Mouse (Mus musculus): ENCODE measurements around the gene Prkn. TPM values are rescaled to one million over a fixed set of nuclear protein-coding genes. Genes with fewer than 3 reads are reported as not detected.

Gene Prkn
- polyA plus RNA-seq, 1 experiment: not detected

DNA sequence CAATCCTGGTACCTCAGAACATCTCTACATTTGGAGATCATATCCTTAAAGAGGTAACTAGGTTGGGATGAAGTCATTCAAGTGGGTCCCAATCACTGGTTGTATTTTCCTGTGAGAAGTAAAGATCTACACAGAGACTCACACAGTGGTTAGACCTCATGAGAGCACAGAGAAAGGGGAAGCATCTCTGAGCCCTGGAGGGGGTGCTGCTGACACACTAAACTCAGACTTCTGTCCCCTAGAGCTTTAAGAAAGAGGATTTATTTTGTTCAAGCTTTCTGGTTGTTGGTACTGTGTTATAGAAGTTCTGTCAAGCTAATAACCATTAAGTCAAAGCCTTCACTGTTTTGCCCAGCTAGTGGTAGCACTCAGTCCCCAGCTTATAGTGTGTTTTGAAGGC is 1259.2 kb downstream of the Prkn start:
- no peaks in the 10 kb centered on the region for H3K79me2 ChIP-seq (ENCODE audit: control insufficient read depth, insufficient read depth)
- H3K4me3 ChIP-seq (ENCODE audit: insufficient read depth, poor library complexity, severe bottlenecking): no peak overlapping the region
- no peak overlapping the region for H3ac ChIP-seq (ENCODE audit: control insufficient read depth, insufficient read length, low read depth)
- TF ChIP-seq MYOD1 (IDR thresholded peaks at IDR 0.05; ENCODE audit: control insufficient read depth, insufficient read length, low read depth) (no peak), MYOG (IDR thresholded peaks at IDR 0.05; ENCODE audit: control insufficient read depth, extremely low read depth, insufficient read length) (no peak), CTCF (IDR thresholded peaks at IDR 0.05; ENCODE audit: control insufficient read depth, insufficient read depth, insufficient read length) (no peak), FOSL1 (IDR thresholded peaks at IDR 0.05; ENCODE audit: insufficient read depth, low read length, poor library complexity, severe bottlenecking) (no peak), USF1 (IDR thresholded peaks at IDR 0.05; ENCODE audit: low read depth) (no peak), MAX (IDR thresholded peaks at IDR 0.05) (no peak), CEBPB (IDR thresholded peaks at IDR 0.05; ENCODE audit: low read depth) (no peak)
- H3K36me3 ChIP-seq (ENCODE audit: control insufficient read depth, insufficient read depth): no peaks in the 10 kb centered on the region
- H3K27me3 ChIP-seq (ENCODE audit: control insufficient read depth, insufficient read depth, insufficient read length): no peaks in the 10 kb centered on the region
- no peaks in the 10 kb centered on the region for H3K79me3 ChIP-seq (ENCODE audit: low read depth)

DNA sequence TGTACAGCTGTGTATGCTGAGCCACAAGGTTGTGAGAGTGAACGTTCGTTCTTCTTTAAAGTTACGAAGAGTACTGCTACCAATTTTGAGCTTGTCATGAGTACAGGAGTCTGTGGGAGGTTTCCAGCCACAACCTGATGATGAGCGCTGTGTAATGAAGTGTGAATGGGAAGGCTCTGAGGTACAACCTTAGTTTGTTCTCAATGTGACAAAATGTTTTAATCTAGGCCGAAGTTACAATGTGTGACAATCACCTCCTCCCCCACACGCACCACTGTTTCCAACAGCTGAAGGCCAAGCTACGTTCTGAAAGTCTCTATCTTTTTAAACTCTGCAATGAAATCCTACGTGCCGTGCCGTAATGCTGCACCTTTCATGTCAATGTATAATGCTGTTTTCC is 1262.1 kb downstream of the Prkn start:
- H3K36me3 ChIP-seq (ENCODE audit: control insufficient read depth, insufficient read depth): no peaks in the 10 kb centered on the region
- no peak overlapping the region for H3ac ChIP-seq (ENCODE audit: control insufficient read depth, insufficient read length, low read depth)
- no peaks in the 10 kb centered on the region for H3K79me2 ChIP-seq (ENCODE audit: control insufficient read depth, insufficient read depth)
- no peaks in the 10 kb centered on the region for H3K27me3 ChIP-seq (ENCODE audit: control insufficient read depth, insufficient read depth, insufficient read length)
- TF ChIP-seq CTCF (IDR thresholded peaks at IDR 0.05; ENCODE audit: control insufficient read depth, insufficient read depth, insufficient read length) (no peak), CEBPB (IDR thresholded peaks at IDR 0.05; ENCODE audit: low read depth) (no peak), MYOG (IDR thresholded peaks at IDR 0.05; ENCODE audit: control insufficient read depth, extremely low read depth, insufficient read length) (no peak), USF1 (IDR thresholded peaks at IDR 0.05; ENCODE audit: low read depth) (no peak), MYOD1 (IDR thresholded peaks at IDR 0.05; ENCODE audit: control insufficient read depth, insufficient read length, low read depth) (no peak), MAX (IDR thresholded peaks at IDR 0.05) (no peak), FOSL1 (IDR thresholded peaks at IDR 0.05; ENCODE audit: insufficient read depth, low read length, poor library complexity, severe bottlenecking) (no peak)
- H3K79me3 ChIP-seq (ENCODE audit: low read depth): no peaks in the 10 kb centered on the region
- H3K4me3 ChIP-seq (ENCODE audit: insufficient read depth, poor library complexity, severe bottlenecking): no peak overlapping the region

GRCm38 (mm10) chr17:12103781-12104180 is 1263.6 kb downstream of the Prkn start:
- no peaks in the 10 kb centered on the region for H3K79me3 ChIP-seq (ENCODE audit: low read depth)
- H3K27me3 ChIP-seq (ENCODE audit: control insufficient read depth, insufficient read depth, insufficient read length): no peaks in the 10 kb centered on the region
- no peak for TF ChIP-seq MYOG (IDR thresholded peaks at IDR 0.05; ENCODE audit: control insufficient read depth, extremely low read depth, insufficient read length)
- TF ChIP-seq USF1 (IDR thresholded peaks at IDR 0.05; ENCODE audit: low read depth): no peak
- TF ChIP-seq MAX (IDR thresholded peaks at IDR 0.05): no peak
- TF ChIP-seq CTCF (IDR thresholded peaks at IDR 0.05; ENCODE audit: control insufficient read depth, insufficient read depth, insufficient read length): no peak
- no peak for TF ChIP-seq MYOD1 (IDR thresholded peaks at IDR 0.05; ENCODE audit: control insufficient read depth, insufficient read length, low read depth)
- no peak for TF ChIP-seq FOSL1 (IDR thresholded peaks at IDR 0.05; ENCODE audit: insufficient read depth, low read length, poor library complexity, severe bottlenecking)
- no peak for TF ChIP-seq CEBPB (IDR thresholded peaks at IDR 0.05; ENCODE audit: low read depth)
- no peak overlapping the region for H3K4me3 ChIP-seq (ENCODE audit: insufficient read depth, poor library complexity, severe bottlenecking)
- no peak overlapping the region for H3ac ChIP-seq (ENCODE audit: control insufficient read depth, insufficient read length, low read depth)
- no peaks in the 10 kb centered on the region for H3K36me3 ChIP-seq (ENCODE audit: control insufficient read depth, insufficient read depth)
- H3K79me2 ChIP-seq (ENCODE audit: control insufficient read depth, insufficient read depth): no peaks in the 10 kb centered on the region

- Histone ChIP-seq H3K36me3 (ENCODE audit: control insufficient read depth, insufficient read depth) (no peaks in the 10 kb centered on the region), H3K27me3 (ENCODE audit: control insufficient read depth, insufficient read depth, insufficient read length) (no peaks in the 10 kb centered on the region), H3K79me2 (ENCODE audit: control insufficient read depth, insufficient read depth) (no peaks in the 10 kb centered on the region), H3ac (ENCODE audit: control insufficient read depth, insufficient read length, low read depth) (no peak overlapping the region), H3K79me3 (ENCODE audit: low read depth) (no peaks in the 10 kb centered on the region), H3K4me3 (ENCODE audit: insufficient read depth, poor library complexity, severe bottlenecking) (no peak overlapping the region)
- TF ChIP-seq MYOG (IDR thresholded peaks at IDR 0.05; ENCODE audit: control insufficient read depth, extremely low read depth, insufficient read length): no peak
- TF ChIP-seq USF1 (IDR thresholded peaks at IDR 0.05; ENCODE audit: low read depth): no peak
- TF ChIP-seq CTCF (IDR thresholded peaks at IDR 0.05; ENCODE audit: control insufficient read depth, insufficient read depth, insufficient read length): no peak
- TF ChIP-seq MYOD1 (IDR thresholded peaks at IDR 0.05; ENCODE audit: control insufficient read depth, insufficient read length, low read depth): no peak
- TF ChIP-seq FOSL1 (IDR thresholded peaks at IDR 0.05; ENCODE audit: insufficient read depth, low read length, poor library complexity, severe bottlenecking): no peak
- no peak for TF ChIP-seq MAX (IDR thresholded peaks at IDR 0.05)
Observed at GRCm38 (mm10) chr17:12104245-12104644, 1264.1 kb downstream of the Prkn start.

DNA sequence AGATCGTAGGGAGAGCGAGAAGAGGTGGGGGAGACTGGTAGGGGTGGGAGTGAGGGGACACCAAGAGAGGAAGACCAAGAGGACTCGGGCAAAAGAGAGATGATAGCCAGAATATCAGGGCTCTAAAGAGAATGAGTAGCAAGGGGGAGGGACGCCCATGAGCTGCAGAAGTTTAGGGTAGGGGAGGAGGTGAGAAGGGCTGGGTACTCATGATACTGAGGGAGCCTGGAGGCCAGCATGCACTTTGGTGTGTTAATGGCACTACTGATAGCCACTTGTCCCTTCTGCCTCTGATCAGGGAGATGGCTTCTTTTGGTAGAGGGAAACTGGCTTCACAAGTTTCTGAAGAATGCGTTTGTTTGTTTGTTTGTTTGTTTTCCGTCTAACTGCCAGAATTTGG is 1264.5 kb downstream of the Prkn start:
- Histone ChIP-seq H3K79me3 (ENCODE audit: low read depth) (no peaks in the 10 kb centered on the region), H3ac (ENCODE audit: control insufficient read depth, insufficient read length, low read depth) (no peak overlapping the region), H3K79me2 (ENCODE audit: control insufficient read depth, insufficient read depth) (no peaks in the 10 kb centered on the region), H3K4me3 (ENCODE audit: insufficient read depth, poor library complexity, severe bottlenecking) (no peak overlapping the region), H3K27me3 (ENCODE audit: control insufficient read depth, insufficient read depth, insufficient read length) (no peaks in the 10 kb centered on the region), H3K36me3 (ENCODE audit: control insufficient read depth, insufficient read depth) (no peaks in the 10 kb centered on the region)
- TF ChIP-seq CTCF (IDR thresholded peaks at IDR 0.05; ENCODE audit: control insufficient read depth, insufficient read depth, insufficient read length): no peak
- no peak for TF ChIP-seq MYOG (IDR thresholded peaks at IDR 0.05; ENCODE audit: control insufficient read depth, extremely low read depth, insufficient read length)
- TF ChIP-seq USF1 (IDR thresholded peaks at IDR 0.05; ENCODE audit: low read depth): no peak

DNA sequence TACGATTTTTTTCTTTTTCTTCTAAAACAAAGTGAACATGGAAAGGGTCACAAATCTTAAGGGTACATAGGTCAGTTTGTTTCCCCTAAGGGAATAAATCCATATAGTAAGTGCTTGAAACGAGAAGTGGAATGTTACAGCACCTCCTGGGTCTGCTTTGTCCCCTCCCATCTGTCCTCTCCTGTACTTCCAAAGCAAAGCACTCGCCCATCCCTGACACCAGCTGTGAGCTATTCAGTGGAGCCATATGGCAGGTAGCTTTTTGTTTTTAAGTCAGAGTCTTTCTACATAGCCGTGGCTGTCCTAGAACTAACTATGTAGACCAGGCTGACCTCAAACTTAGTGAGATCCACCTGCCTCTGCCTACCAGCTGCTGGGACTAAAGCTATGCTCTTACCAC is 1266.1 kb downstream of the Prkn start:
- TF ChIP-seq USF1 (IDR thresholded peaks at IDR 0.05; ENCODE audit: low read depth): no peak
- TF ChIP-seq FOSL1 (IDR thresholded peaks at IDR 0.05; ENCODE audit: insufficient read depth, low read length, poor library complexity, severe bottlenecking): no peak
- no peak for TF ChIP-seq MYOG (IDR thresholded peaks at IDR 0.05; ENCODE audit: control insufficient read depth, extremely low read depth, insufficient read length)
- no peak for TF ChIP-seq CEBPB (IDR thresholded peaks at IDR 0.05; ENCODE audit: low read depth)
- TF ChIP-seq CTCF (IDR thresholded peaks at IDR 0.05; ENCODE audit: control insufficient read depth, insufficient read depth, insufficient read length): no peak
- no peak for TF ChIP-seq MAX (IDR thresholded peaks at IDR 0.05)
- TF ChIP-seq MYOD1 (IDR thresholded peaks at IDR 0.05; ENCODE audit: control insufficient read depth, insufficient read length, low read depth): no peak
- Histone ChIP-seq H3K4me3 (ENCODE audit: insufficient read depth, poor library complexity, severe bottlenecking) (no peak overlapping the region), H3K27me3 (ENCODE audit: control insufficient read depth, insufficient read depth, insufficient read length) (no peaks in the 10 kb centered on the region), H3K79me2 (ENCODE audit: control insufficient read depth, insufficient read depth) (no peaks in the 10 kb centered on the region), H3K36me3 (ENCODE audit: control insufficient read depth, insufficient read depth) (no peaks in the 10 kb centered on the region), H3K79me3 (ENCODE audit: low read depth) (no peaks in the 10 kb centered on the region), H3ac (ENCODE audit: control insufficient read depth, insufficient read length, low read depth) (no peak overlapping the region)

Other genes with a start within 250 kb of the Prkn start
- 5.5 TPM for gene Pacrg, start 73 bp upstream of the Prkn start, polyA plus RNA-seq (2012; fragmentation: generic; extraction: Trizol)